Mouse (Mus musculus) lung, postnatal 0 days (tissue): ENCODE data around the gene Galnt9.

Experiments
- CTCF ChIP-seq: IDR thresholded peaks from 2 replicates; pipeline ENCODE4 v1.5.1; 2016; ENCODE audit warnings: antibody characterized with exemption, mild to moderate bottlenecking
- EP300 ChIP-seq: IDR thresholded peaks from 2 replicates; pipeline ENCODE4 v1.6.1; 2016; ENCODE audit warnings: antibody characterized with exemption, mild to moderate bottlenecking, control low read depth

DNA sequence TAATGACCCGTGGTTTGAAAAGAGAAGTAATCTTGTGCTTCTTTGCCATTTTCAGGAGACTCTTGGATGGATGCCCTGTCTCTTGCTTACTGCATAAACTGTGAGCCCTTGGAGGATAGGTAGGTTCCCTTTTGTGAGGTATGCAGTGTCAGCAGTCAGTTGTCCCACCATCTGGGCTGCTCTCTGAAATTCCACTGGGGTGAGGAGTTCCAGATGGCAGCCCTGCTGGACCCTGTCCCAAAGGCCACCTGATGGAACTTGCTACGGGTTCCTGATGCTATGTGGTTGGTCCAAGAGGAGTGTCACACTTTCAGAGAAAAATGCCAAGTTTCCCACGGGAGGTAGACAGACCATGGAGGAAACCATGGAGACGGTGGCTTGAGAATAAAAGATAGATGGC, 27.8 kb upstream of the Galnt9 start:
- no peak for TF ChIP-seq CTCF
- no peak for TF ChIP-seq EP300
